Mouse (Mus musculus) bone marrow macrophage, adult 2 months (primary cell): ENCODE measurements around the gene Comtd1. TPM values are rescaled to one million over a fixed set of nuclear protein-coding genes. Genes with fewer than 3 reads are reported as not detected.

ENCODE experiments used
- H3K27ac ChIP-seq: 2 replicates; pipeline ENCODE4 v1.5.1; 2012; ENCODE audit warnings: low read depth, low read length; ENCODE audit not compliant: insufficient read depth
- H3K4me1 ChIP-seq: 2 replicates; pipeline ENCODE4 v1.6.1; 2012; ENCODE audit warnings: low read length; ENCODE audit not compliant: control insufficient read depth, insufficient read depth
- H3K4me3 ChIP-seq: 2 replicates; pipeline ENCODE4 v1.5.1; 2012; ENCODE audit warnings: mild to moderate bottlenecking, low read length, moderate library complexity; ENCODE audit not compliant: insufficient read depth
- CTCF ChIP-seq: IDR thresholded peaks from 2 replicates; pipeline ENCODE4 v1.5.1; 2012; ENCODE audit warnings: low read depth, mild to moderate bottlenecking, low read length, moderate library complexity
- POLR2A ChIP-seq: IDR thresholded peaks from 2 replicates; pipeline ENCODE4 v1.6.1; 2012; ENCODE audit warnings: mild to moderate bottlenecking, low read depth, low read length, borderline replicate concordance
- polyA plus RNA-seq: library from polyadenylated mRNA; stranded (reverse); fragments of >200 nt; gene quantifications from 2 replicates; pipeline ENCODE4 v1.2.4, GENCODE M21; 2012; ENCODE audit not compliant: missing spikeins, insufficient read depth, insufficient read length

Comtd1 gene
- 15.5 and 23.1 TPM in 2 replicates for polyA plus RNA-seq

DNA sequence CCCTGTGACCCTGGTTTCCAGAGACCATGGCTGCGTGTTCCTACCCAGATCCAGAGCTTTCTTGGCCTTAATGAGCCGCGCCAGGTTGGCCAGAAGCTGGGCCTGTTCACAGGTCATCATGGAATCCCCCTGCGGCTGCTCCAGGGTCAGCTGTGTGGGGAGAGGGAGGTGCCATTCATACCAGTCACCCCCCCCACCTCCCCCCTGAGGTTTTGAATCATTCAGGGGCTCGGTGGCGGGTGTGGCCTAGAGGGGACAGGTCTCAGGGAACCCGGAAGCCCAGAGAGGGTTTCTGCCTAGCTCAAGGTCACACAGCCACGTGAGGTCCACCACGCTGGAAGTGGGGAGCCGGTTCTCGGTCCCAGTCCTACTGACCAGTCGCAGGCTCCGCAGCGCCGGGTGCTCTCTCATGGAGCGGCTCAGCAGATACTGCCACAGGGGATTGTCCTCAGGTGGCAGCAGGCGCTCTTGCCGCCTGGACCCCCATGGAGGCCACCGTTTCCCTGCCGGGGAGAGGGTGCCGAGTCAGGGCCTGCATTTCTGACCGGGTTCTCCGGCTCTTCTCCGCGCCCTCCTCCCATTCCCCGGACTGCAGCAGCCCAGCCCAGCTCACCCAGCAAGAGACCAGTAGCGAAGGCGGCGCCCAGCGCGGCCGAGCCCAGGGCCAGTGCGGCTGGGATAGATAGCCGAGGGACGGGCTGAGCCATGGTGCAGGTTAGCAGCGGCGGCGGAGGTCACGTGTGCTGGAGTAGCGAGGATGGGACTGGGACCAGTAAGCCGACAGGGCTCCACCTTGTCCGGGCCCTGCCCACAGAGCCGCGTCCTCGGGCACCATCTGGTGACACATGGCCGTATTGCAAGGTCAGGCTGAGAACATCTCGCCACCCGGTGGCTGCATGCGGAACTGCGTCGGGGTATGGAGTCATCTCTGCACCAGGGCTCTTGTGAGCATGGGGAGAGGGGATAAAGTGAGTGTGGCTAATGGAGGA is at the start of gene Comtd1:
TSS of gene Comtd1 (minus strand) at position 812 of the 989 bp plus-strand sequence.
- TF ChIP-seq CTCF = peak; percentile 94
- TF ChIP-seq POLR2A = no peak
- Histone ChIP-seq H3K4me3 (peak within 1 kb of the TSS; percentile 89), H3K27ac (peak within 1 kb of the TSS; percentile 83), H3K4me1 (peaks cover 18% of the 10 kb centered on the region)

DNA sequence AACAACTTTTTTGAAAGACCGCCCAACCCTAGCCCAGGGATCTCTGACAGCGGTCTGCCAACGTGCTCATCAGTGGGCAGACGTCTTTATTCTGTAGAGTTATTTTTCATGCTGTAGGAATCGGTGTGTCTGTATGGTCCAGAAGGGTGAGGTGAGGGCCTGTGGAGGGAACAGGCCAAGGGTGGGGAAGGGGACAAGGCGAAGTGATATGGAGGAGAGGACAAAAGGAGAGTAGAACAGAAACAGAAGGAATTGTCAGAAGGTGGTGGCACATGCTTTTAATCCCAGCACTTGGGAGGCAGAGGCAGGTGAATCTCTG is 43.5 kb upstream of the Comtd1 start:
- peaks cover 25% of the 10 kb centered on the region for H3K4me1 ChIP-seq
- no peak overlapping the region for H3K27ac ChIP-seq
- TF ChIP-seq POLR2A = no peak
- TF ChIP-seq CTCF = no peak
- H3K4me3 ChIP-seq = no peak overlapping the region

DNA sequence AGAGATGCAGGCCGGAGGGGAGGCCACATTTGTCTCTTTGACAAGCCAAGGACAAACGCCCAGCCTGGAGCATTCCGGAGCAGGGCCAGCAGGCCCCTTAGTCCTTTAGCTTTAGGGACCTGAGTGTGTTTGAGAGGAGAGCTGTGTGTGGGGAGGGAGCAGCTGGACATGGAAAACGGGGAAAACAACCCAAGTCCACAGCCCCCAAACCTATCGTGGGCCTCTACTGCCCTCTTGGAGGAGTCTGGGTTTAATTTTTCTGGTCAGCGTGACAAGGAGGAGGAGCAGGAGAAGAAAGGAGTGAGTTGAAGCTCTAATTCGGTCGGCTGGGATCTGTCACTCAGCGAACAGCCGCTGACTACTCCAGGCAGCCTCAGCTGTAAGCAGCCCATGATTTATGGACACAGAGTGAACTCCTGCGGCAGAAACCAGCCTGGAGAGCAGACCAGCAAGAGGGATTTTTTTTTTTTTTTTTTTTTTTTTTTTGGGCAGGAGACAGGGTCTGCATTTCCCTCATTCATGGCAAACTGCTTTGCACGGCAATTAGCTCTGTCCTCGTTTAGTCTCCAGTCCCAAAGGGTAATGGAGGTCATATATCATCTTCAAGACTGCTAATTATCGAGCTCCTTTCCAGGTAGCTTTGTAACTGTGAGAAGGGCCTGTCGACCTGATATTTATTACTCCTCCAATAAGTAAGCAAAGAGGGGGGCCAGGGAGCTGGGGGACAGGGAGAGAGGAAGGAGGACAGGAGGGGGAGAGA is 43.0 kb upstream of the Comtd1 start:
- no peak for TF ChIP-seq CTCF
- no peak for TF ChIP-seq POLR2A
- no peak overlapping the region for H3K27ac ChIP-seq
- H3K4me3 ChIP-seq = no peak overlapping the region
- H3K4me1 ChIP-seq = peaks cover 26% of the 10 kb centered on the region

DNA sequence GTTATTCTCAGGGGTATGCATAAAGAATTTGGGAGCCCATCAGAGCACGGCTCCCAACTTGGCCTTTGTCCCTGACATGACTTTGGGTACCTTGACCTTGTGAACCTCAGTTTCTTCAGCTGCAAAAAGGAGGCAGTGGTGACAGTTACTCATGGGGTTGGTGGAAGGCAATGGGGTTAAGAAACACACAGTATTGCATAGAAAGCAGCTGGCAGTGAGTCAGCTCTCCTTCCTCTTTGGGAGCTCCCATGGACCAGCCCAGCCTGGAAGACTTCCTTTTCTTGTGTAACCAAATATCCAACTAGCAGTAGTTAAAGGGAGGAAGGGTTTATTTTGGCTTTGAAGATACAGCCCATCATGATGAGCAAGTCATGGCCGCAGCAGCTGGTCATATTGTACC is 41.7 kb upstream of the Comtd1 start:
- H3K4me3 ChIP-seq = no peak overlapping the region
- H3K27ac ChIP-seq = peak overlapping the region; percentile 44
- TF ChIP-seq POLR2A = no peak
- no peak for TF ChIP-seq CTCF
- H3K4me1 ChIP-seq = peaks cover 26% of the 10 kb centered on the region

DNA sequence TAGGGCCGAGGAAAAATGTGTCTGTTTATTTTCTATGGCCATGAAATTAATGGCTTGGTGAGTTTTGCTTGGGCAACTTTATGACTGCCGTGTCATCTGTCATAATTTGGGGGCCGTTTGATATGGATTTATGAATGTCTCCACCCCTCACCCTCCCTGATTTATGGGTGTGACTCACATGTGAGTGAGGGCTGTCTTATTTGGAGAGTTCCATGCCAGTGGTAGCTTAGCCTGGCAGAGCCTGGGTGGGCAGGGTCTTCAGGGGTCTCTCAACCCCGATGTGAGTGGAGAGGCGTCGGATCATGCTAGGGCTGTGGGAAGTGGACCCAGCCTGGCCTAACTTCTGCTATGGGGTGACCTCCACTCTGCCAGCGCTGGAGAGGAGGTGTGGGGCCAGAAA is 18.0 kb upstream of the Comtd1 start:
- Histone ChIP-seq H3K4me1 (no peaks in the 10 kb centered on the region), H3K4me3 (no peak overlapping the region), H3K27ac (no peak overlapping the region)
- TF ChIP-seq POLR2A = no peak
- no peak for TF ChIP-seq CTCF

DNA sequence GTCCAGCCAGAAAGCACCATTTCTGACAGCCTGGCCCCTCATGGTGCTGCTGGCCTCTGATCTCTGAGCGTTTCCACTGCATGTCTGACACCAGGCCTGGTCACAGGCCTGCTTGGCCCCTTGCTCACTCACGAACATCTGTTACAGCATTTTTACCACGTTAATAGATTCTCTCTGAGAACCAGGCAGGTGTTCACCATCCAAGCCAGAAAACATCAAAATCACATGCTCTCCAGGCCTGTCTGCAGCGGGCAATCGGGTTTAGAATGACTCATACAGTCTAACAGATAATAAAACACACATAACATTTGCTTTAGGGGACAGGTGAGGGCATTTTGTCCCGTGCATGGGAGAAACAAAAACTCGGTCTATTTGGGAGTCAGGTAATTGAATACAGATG is 17.5 kb upstream of the Comtd1 start:
- Histone ChIP-seq H3K27ac (no peak overlapping the region), H3K4me3 (no peak overlapping the region), H3K4me1 (no peaks in the 10 kb centered on the region)
- TF ChIP-seq CTCF (no peak), POLR2A (no peak)

DNA sequence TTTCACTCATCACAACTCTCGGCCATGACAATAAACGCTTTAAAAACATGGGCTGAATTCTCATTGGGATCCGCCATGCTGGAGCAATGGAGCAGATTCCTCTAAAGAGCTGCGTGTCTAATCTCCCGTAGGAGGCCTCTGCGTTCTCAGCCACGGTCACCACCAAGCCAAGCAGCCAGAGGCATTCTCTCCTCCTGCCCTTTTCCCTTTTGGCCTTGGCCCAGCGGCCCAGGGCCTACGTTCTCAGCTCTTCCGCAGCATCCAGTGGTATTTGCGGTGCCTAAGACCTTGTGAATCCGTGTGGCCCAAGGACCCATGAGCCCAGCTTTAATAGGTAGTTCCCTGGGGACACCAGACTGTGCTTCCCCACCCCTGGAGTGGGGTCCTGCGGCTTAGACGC is 8.1 kb upstream of the Comtd1 start:
- H3K27ac ChIP-seq = no peak overlapping the region
- TF ChIP-seq POLR2A (no peak), CTCF (no peak)
- H3K4me1 ChIP-seq = peaks cover 29% of the 10 kb centered on the region
- H3K4me3 ChIP-seq = no peak overlapping the region

DNA sequence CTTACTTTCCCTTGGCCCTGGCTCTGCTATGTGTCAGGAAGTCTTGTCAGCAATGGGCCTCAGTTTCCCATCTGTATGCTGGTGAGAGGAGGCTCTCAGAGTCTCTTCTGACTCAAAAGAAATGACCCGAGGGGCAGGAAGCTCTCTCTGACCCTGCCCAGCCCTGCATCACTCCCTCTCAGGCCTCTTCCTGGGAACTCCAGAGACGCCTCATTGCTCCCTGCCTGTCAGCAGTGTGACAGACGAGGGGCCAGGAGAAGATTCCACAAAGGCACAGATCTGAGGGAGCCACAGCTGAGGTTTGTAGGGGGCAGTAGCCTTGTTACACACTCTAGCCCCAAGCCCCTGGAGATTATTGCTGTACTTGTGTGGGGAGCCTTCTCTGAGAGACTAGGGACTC is 7.2 kb upstream of the Comtd1 start:
- Histone ChIP-seq H3K27ac (no peak overlapping the region), H3K4me1 (peaks cover 32% of the 10 kb centered on the region), H3K4me3 (no peak overlapping the region)
- TF ChIP-seq CTCF (no peak), POLR2A (no peak)

DNA sequence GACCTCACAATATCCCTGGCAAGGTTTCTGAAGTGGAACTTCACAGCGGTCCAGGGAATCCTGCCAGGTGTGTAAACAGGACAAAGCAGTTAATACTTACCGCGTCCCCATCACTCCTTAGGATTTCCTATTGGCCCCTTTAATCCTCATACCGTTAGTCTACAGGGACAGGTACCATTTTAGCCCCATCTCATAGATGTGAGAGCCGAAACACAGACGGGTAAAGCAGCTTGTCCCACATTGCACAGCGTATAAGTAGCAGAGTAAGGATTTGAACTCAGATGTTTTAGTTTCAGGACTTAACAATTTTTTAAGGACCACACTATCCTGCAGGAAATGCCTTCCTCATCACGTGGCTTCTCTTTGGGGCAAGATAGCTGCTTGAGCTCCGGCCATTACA is 5.5 kb upstream of the Comtd1 start:
- Histone ChIP-seq H3K4me3 (no peak overlapping the region), H3K27ac (peak overlapping the region; percentile 16; the same call in 1 of the 2 replicates), H3K4me1 (peaks cover 32% of the 10 kb centered on the region)
- no peak for TF ChIP-seq CTCF
